Mouse (Mus musculus) fibroblast of lung, adult 2 months (primary cell): ENCODE data around the gene Cbr3.

Experiments
- DNase-seq: peaks from one replicate; pipeline ENCODE4 v3.0.0-alpha.2; 2011; ENCODE audit warnings: low read depth

Cbr3 gene

DNA sequence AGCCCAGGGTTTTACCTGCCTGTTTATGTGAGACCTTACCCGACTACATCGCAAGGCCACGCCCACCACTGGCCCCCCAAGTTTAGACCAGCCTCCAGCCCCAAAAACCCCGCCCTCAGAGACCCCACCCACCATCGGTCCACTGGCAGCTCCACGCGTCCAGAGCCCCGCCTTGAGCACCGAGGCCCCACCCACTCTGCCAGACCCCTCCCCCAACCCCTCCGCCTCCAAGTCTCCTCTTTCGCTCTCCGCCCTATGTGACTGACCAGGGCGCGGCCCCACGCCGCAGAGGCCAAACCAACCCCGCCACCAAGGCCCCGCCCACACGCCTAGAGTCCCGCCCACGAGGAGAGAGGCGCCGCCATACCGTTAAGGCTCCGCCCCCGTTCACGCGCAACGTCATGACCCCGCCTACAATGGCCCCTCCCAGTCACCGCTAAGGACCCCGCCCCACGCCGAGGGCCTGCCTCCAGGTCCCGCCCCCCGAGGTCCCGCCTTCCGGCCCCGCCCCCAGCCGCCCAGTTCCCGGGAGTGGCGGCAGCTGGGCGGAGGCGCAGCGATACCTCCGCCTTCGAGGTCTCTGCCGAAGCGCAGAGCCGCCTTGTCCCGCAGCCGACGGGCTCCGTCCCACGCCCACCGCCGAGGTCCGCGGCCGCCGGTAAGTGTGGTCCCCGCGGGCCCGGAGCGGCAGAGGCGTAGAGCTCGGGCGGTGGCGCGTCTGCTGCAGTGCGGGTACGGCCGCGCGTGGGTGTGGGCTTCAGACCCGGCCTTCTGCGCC, 28.6 kb downstream of the Cbr3 start, which contains the start of gene Dop1b:
Gene Dop1b (plus strand): TSS at position 494 of the 778 bp plus-strand sequence.
- peak; percentile 96 for DNase-seq

- DNase-seq, result no peak
These were observed 29.3 kb downstream of the Cbr3 start for GRCm38 (mm10) chr16:93712189-93712885.

- no peak for DNase-seq
These were observed 30.0 kb downstream of the Cbr3 start for GRCm38 (mm10) chr16:93712966-93713365.

- DNase-seq, result no peak
These were observed 31.4 kb downstream of the Cbr3 start for GRCm38 (mm10) chr16:93714426-93714825.

- DNase-seq, result no peak
These were observed 32.8 kb downstream of the Cbr3 start for GRCm38 (mm10) chr16:93715826-93716225.

DNA sequence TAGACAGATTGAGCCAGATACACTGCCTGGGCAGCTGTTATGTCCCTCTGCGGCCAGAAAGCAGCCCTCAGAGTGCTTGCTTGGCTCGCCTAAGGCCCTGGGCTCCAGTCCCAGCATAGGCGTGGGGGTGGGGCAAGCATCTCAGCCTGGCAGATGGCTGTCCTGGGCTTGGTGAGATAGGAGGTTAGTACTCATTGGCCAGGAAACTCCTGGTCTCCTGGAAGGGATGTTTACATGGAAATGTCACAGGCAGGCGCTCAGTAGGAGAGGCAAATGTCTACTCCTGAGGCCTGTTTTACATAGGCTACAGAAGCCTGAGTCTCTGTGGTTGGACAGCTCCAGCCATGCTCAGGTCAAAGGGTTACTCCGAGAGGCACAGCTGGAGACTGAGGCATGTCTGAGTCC, 34.3 kb downstream of the Cbr3 start:
- no peak for DNase-seq

DNA sequence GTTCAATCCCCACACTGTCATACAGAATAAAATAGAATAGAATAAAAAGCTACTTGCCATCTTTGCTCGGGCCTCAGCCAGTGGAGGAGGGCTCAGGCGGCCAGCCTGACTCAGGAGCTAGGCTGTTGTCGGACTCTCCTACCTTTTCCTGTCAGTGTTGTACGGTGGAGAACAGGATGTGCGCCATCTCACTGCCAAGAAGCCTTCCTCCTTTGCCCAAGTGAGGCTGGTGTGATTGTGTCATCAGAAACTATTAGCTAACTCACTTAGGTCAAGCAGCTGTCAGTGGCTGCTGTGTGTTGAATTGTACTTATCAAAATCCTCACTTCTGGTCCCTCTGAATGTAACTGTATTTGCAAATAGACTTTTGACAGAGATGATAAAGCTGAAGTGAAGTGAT, 38.8 kb downstream of the Cbr3 start:
- DNase-seq, result no peak

DNA sequence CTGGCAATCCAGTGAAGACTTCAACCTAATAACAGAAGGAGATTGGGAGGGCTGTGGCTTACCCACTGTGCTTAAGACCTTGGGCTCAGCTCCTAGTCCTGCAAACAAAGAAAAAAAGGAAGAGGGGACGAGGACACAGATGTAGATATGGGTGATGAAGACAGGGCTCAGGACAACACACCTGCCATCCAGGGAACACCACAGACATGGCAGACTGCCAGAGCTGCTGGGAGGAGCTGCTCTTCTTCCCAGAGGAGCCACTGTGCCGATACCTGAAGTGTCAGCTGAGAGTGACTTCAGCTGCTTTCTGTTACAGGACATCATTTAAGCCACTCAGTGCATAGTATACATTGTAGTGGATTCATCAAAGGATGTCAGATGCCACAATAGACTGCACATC, 39.5 kb downstream of the Cbr3 start:
- DNase-seq, result no peak

DNA sequence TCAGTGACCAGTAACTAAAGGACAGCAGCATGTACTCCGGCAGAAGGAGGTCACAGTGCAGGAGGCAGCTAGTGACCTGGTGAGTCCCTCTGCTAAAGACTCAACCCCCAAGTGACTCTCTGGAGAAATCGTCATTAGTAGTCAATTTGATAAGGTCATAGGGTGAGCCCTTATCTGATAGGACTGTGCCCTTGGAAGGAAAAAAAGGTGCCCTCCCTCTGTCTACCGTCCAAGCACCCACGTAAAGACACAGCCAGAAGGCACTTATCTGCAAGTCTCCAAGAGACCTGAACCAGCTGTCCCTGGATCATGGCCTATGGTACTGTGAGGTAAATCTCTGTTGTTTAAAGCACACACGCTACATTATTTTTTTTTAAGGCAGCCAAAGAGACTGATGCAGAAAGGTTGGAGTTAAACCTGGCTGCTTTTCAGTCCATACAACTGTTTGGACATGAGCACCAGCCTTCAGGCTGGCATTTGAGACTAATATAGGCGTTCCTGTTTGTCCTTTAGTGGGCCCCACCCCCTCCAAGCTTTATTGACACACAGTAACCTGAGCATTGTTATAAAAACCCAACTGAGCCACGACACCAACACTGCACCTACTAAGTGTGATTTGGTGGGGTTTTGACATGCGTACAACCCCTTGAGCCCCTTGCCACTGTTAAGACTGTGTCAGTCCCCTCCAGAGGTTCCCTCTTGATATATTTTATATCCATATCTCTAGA, 42.6 kb downstream of the Cbr3 start:
- no peak for DNase-seq

DNA sequence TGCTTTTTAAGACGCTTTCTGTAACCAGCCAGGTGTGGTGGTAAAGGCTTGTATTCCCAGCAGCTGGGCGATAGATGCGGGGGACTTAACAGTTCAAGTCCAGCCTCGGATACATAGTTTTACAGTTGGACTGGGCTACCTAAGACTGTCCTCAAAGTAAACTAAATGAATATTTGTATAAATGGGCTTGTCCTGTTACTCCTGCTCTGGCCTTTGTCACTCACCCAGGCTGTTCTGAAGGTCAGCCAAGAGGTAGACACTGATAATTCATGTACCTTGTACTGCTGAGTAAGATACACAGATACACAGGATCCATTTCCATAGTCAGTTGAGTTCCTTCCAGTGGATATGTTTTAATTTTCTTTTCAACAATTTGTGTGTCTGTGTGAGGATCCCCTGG, 43.2 kb downstream of the Cbr3 start:
- no peak for DNase-seq

DNA sequence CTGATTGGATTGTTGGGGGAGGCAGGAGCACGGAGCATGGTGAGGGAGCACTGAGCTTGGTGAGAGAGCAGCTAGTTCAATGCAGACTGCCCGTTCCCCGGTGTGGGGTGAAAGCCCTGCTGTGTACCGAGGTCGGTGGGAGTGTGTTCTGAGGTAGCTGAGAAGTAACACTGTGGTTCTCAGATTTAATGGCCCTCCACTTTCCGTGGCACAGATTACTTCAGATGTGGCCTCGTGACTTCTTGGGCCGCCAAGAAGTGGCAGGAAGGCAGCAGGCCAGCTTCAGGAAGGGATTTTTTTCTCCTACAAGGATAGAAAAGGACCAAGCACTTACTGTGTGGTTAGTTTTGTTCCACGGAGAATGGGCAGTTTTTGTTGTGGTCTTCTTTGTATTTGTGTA, 45.7 kb downstream of the Cbr3 start:
- DNase-seq, result no peak

- DNase-seq, result peak; percentile 41
These were observed 47.0 kb downstream of the Cbr3 start for GRCm38 (mm10) chr16:93729801-93730721.

- DNase-seq, result no peak
These were observed 48.3 kb downstream of the Cbr3 start for GRCm38 (mm10) chr16:93731310-93731709.

DNA sequence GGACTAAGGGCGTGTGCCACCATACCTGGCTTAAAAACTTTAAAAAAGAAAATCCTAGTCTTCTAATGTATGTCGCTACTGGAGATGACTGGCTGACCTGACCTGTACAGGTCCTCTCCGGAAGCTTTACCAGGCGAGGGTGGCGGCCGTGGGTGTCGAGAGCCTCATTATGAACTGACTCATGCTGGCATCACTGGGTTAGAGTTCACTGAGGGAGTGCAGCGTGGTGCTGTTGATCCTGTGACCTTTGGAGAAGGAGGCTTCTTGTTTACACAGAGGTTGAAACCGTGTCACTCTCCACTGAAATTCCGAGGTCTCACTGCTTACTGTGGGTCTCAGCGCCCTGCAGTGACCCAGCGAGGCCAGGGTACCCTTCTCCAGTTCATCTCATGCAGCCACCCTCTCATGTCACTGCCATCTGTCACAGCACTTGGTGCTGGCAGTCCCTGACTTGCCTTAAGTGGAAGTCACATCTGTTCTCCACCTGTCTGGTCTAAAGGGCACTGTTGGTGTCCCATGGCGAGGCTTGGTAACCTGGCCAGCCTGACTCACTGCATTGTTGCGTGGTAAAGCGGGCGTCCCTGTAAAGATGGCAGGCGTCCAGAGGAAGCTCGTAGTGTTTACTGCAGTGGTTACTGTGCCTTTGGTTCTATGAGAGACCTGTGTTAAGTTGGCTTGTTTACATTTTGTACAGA, 50.0 kb downstream of the Cbr3 start:
- no peak for DNase-seq

- DNase-seq, result no peak
These were observed 56.2 kb downstream of the Cbr3 start for GRCm38 (mm10) chr16:93739251-93739650.
